Mouse (Mus musculus) stomach, postnatal 0 days (tissue): ENCODE measurements around the gene Nup107.

ENCODE experiments used
- CTCF ChIP-seq: IDR thresholded peaks from 2 replicates; pipeline ENCODE4 v1.5.1; 2016; ENCODE audit warnings: antibody characterized with exemption, low read depth, mild to moderate bottlenecking, moderate library complexity
- EP300 ChIP-seq: optimal IDR thresholded peaks from 2 replicates; pipeline ENCODE3; 2016; ENCODE audit warnings: antibody characterized with exemption

DNA sequence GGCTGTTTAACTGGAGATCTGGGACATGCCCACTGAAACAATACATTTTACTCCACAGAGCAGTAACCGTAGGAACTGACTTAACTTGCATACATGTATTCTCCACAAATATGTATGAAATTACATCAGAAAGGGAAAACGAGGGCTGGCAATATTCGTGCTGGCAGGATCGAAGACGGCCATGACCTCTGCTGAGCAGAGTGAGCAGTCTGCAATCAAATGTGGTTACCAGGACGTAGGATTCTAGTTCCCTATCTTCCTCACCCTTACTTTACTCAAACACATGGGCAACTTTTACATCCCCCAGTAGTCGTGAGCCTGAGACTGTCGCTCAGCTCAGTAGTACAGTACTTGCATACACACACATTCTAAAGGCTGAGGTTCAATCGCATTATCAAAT lies 83.6 kb downstream of the Nup107 start:
- no peak for TF ChIP-seq EP300
- no peak for TF ChIP-seq CTCF
